Mouse (Mus musculus): ENCODE measurements at regions not wholly inside any gene's neighbourhood (a gene's known extent, or its start where the extent isn't known, plus 50 kb on each side); places are given as distances from the start of the nearest gene placed in this dataset.

DNA sequence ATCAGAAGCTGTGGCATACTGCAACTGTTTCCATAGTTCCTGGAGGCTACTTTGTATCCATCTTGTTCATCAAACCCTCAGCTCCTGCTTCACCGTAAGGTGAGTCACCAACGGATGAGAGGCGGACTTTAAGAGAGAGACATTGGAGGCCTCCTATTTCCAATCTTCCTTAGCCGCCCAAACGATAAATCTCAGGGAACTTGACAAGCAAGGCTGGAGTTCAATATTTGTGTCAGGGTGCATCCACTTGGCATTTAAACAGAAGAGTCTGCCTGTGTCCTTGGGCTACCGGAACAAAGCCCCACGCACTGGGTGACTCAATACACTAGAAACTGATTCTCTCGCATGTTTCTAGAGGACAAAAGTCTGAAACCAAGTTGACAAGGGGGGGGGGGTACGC, 76.1 kb upstream of the Rasgrf1 start:
- no peak overlapping the region for H3K4me2 ChIP-seq (replicated peaks; ENCODE audit: low read depth, low read length)
- H3K9ac ChIP-seq (replicated peaks; ENCODE audit: low read length), result no peak overlapping the region
- WGBS, result 76% methylated on average over 9 of the region's 9 CpGs
- no peaks in the 10 kb centered on the region for H3K27me3 ChIP-seq (ENCODE audit: insufficient read depth, low read length)
- no peak for ATAC-seq (ENCODE audit: low FRiP score, low TSS enrichment)
- no peaks in the 10 kb centered on the region for H3K36me3 ChIP-seq (ENCODE audit: insufficient read depth, low read length)
- no peaks in the 10 kb centered on the region for H3K9me3 ChIP-seq (ENCODE audit: low read length)
- no peak overlapping the region for H3K27ac ChIP-seq (ENCODE audit: low read length)
- H3K4me3 ChIP-seq (ENCODE audit: low read length), result no peak overlapping the region
- no peaks in the 10 kb centered on the region for H3K4me1 ChIP-seq (ENCODE audit: insufficient read depth, low read length)

DNA sequence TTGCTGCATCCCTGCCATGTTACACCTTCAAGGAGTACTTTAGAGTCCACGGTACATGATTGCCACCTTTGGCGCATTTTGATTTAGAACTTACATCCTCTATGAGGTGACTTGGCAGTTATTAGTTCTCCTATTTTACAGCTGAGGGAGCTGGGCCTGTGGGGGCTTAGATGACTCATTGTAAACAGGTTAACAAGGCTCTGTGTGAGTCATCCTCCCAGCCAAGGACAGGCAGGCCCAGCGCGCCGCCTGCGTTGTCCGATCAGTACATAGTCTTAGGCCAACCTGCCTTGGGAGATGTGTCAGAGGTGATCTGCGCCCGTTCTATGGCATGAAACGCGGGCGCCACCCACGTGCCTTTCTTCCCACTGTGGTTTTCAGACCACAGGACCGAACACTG, 77.9 kb upstream of the Rasgrf1 start:
- H3K4me3 ChIP-seq (ENCODE audit: low read length), result no peak overlapping the region
- no peaks in the 10 kb centered on the region for H3K9me3 ChIP-seq (ENCODE audit: low read length)
- no peaks in the 10 kb centered on the region for H3K4me1 ChIP-seq (ENCODE audit: insufficient read depth, low read length)
- no peaks in the 10 kb centered on the region for H3K27me3 ChIP-seq (ENCODE audit: insufficient read depth, low read length)
- 85% methylated on average over 14 of the region's 14 CpGs for WGBS
- no peak overlapping the region for H3K9ac ChIP-seq (replicated peaks; ENCODE audit: low read length)
- ATAC-seq (ENCODE audit: low FRiP score, low TSS enrichment), result no peak
- no peak overlapping the region for H3K27ac ChIP-seq (ENCODE audit: low read length)
- H3K36me3 ChIP-seq (ENCODE audit: insufficient read depth, low read length), result no peaks in the 10 kb centered on the region
- H3K4me2 ChIP-seq (replicated peaks; ENCODE audit: low read depth, low read length), result no peak overlapping the region

DNA sequence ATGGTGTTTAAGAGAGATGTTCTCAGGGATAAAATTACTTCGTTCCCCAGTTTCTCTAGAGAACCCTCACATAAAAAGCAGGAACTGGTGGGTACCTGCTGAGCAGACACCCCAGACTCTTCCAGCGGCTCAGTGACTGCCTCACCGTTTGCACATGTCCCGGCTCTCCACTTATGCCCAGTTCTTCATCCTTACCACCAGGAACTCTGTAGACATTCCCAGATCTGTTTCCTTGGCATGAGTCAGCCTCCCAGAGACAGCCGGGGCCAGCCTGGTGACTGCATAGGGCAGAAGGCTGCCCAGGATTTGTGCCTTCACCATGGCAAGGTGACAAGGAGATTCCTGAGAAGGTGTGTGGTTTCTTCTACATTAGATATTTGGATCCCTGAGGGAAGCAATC, 81.6 kb upstream of the Rasgrf1 start:
- Histone ChIP-seq H3K36me3 (ENCODE audit: insufficient read depth, low read length) (no peaks in the 10 kb centered on the region), H3K4me3 (ENCODE audit: low read length) (no peak overlapping the region), H3K9me3 (ENCODE audit: low read length) (no peaks in the 10 kb centered on the region), H3K4me1 (ENCODE audit: insufficient read depth, low read length) (no peaks in the 10 kb centered on the region), H3K9ac (replicated peaks; ENCODE audit: low read length) (no peak overlapping the region), H3K27me3 (ENCODE audit: insufficient read depth, low read length) (no peaks in the 10 kb centered on the region), H3K27ac (ENCODE audit: low read length) (no peak overlapping the region), H3K4me2 (replicated peaks; ENCODE audit: low read depth, low read length) (no peak overlapping the region)
- ATAC-seq (ENCODE audit: low FRiP score, low TSS enrichment), result no peak
- WGBS, result 91% methylated on average over 5 of the region's 5 CpGs

DNA sequence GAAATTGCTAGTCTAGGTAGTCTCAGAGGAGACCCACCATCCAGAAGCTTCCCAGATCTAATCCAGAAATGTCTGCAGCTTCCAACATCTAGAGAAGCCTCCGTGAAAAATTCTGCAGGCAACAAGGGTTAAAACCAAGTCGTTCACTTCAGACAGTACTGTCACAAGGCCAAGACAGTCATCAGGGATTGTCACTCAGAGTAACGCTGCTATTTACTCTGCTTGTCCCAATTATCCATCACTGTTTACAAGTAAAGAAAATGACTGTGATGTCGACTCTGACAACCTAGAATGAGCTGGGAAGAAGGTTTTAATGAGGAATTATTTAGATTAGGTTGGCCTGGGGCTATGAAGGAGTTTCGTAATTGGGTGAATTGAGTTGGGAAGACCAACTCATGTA, 82.1 kb upstream of the Rasgrf1 start:
- Histone ChIP-seq H3K9ac (replicated peaks; ENCODE audit: low read length) (no peak overlapping the region), H3K36me3 (ENCODE audit: insufficient read depth, low read length) (no peaks in the 10 kb centered on the region), H3K4me2 (replicated peaks; ENCODE audit: low read depth, low read length) (peak overlapping the region; percentile 45), H3K9me3 (ENCODE audit: low read length) (no peaks in the 10 kb centered on the region), H3K4me1 (ENCODE audit: insufficient read depth, low read length) (no peaks in the 10 kb centered on the region), H3K4me3 (ENCODE audit: low read length) (no peak overlapping the region; the same call in 1 of the 2 replicates), H3K27me3 (ENCODE audit: insufficient read depth, low read length) (no peaks in the 10 kb centered on the region), H3K27ac (ENCODE audit: low read length) (no peak overlapping the region)
- ATAC-seq (ENCODE audit: low FRiP score, low TSS enrichment), result no peak
- WGBS, result 53% methylated on average over 5 of the region's 5 CpGs

DNA sequence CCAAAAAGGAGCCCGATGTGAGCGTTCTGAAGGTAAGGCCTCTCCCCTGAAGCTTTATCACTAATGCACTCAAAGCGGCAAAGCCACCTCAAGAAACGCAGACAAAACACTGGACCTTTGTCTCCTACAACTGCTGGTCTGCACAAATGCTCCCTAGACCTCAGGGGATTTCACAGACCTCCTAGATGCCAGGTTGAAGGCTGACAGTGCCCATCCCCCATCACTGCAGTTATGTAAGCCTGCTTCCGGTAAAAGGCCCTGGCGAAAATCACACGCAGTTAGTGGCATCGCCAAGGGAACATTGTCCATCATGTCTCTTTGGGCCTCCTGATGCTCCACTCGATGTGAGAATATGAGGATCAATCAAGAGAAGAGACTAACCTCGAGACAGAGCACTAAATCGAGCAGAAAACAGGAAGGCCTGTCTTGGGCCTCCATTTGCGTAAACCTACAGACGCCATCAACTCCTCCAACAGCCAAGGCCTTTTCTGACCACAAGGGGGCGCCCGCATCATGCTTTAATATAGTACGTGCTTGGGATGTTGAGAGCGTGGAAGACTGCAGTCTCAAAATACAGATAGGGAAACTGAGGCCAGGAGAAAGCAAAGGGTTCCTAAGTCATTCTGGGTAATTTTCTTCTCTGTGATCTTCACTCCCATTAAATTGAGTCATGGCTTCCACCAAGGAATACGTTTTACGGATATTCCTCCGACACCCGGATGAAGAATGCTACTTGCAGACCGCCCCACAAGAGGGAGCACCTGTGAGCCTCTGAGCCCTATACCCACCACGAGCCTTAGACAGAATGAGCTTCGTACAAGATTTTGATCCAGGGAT, 82.8 kb upstream of the Rasgrf1 start:
- Histone ChIP-seq H3K4me2 (replicated peaks; ENCODE audit: low read depth, low read length) (peak overlapping the region; percentile 45), H3K4me1 (ENCODE audit: insufficient read depth, low read length) (no peaks in the 10 kb centered on the region), H3K4me3 (ENCODE audit: low read length) (peak overlapping the region; percentile 24), H3K9ac (replicated peaks; ENCODE audit: low read length) (no peak overlapping the region), H3K36me3 (ENCODE audit: insufficient read depth, low read length) (no peaks in the 10 kb centered on the region), H3K27me3 (ENCODE audit: insufficient read depth, low read length) (no peaks in the 10 kb centered on the region), H3K9me3 (ENCODE audit: low read length) (no peaks in the 10 kb centered on the region), H3K27ac (ENCODE audit: low read length) (no peak overlapping the region)
- WGBS, result 35% methylated on average over 24 of the region's 24 CpGs
- peak; percentile 92 for ATAC-seq (ENCODE audit: low FRiP score, low TSS enrichment)

- H3K9ac ChIP-seq (replicated peaks; ENCODE audit: low read length), result no peak overlapping the region
- H3K4me3 ChIP-seq (ENCODE audit: low read length), result no peak overlapping the region
- no peaks in the 10 kb centered on the region for H3K9me3 ChIP-seq (ENCODE audit: low read length)
- no peak overlapping the region for H3K4me2 ChIP-seq (replicated peaks; ENCODE audit: low read depth, low read length)
- no peaks in the 10 kb centered on the region for H3K36me3 ChIP-seq (ENCODE audit: insufficient read depth, low read length)
- no peaks in the 10 kb centered on the region for H3K27me3 ChIP-seq (ENCODE audit: insufficient read depth, low read length)
- WGBS, result 86% methylated on average over 4 of the region's 4 CpGs
- H3K27ac ChIP-seq (ENCODE audit: low read length), result no peak overlapping the region
- H3K4me1 ChIP-seq (ENCODE audit: insufficient read depth, low read length), result no peaks in the 10 kb centered on the region
- ATAC-seq (ENCODE audit: low FRiP score, low TSS enrichment), result no peak
Measured at GRCm38 (mm10) chr9:89821853-89822243, 83.6 kb upstream of the Ankrd34c start.

DNA sequence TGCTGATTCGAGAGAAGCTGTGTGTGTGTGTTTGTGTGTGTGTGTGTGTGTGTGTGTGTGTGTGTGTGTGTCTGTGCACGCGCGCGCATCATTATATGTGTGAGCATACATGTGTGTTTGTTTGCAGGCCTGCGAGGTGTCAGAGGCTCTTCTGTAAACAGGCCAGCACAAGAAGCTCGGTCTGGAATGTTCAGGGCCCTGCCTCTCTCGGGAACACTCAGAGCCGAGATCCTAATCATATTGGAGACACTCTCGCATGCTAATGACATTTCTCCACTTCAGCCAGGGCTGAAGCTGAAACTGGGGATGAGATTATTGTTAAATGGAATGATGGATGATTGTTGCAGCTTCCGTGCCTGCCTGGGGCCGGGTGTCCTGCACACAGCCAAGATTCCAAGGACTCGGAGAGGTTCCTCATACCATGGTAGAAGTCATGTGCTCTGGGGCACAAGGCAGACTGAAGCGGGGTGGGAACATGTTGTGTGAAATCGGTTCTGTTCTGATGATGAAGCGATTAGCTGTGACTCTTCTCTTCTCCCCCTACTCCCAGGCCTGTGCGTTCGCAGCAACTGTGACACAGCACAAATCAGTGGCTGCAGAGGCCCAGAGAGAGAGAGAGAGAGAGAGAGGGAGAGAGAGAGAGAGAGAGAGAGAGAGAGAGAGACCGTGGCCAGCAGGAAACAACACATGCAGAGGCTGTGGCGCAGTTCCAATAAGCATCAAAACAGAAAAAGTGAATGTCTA, 83.0 kb upstream of the Ankrd34c start:
- Histone ChIP-seq H3K9me3 (ENCODE audit: low read length) (no peaks in the 10 kb centered on the region), H3K9ac (replicated peaks; ENCODE audit: low read length) (no peak overlapping the region), H3K4me2 (replicated peaks; ENCODE audit: low read depth, low read length) (no peak overlapping the region), H3K27me3 (ENCODE audit: insufficient read depth, low read length) (no peaks in the 10 kb centered on the region), H3K4me1 (ENCODE audit: insufficient read depth, low read length) (no peaks in the 10 kb centered on the region), H3K36me3 (ENCODE audit: insufficient read depth, low read length) (no peaks in the 10 kb centered on the region), H3K27ac (ENCODE audit: low read length) (no peak overlapping the region), H3K4me3 (ENCODE audit: low read length) (no peak overlapping the region)
- ATAC-seq (ENCODE audit: low FRiP score, low TSS enrichment), result no peak
- WGBS, result 65% methylated on average over 20 of the region's 20 CpGs

- Histone ChIP-seq H3K9ac (replicated peaks; ENCODE audit: low read length) (no peak overlapping the region), H3K27ac (ENCODE audit: low read length) (no peak overlapping the region), H3K36me3 (ENCODE audit: insufficient read depth, low read length) (no peaks in the 10 kb centered on the region), H3K4me1 (ENCODE audit: insufficient read depth, low read length) (no peaks in the 10 kb centered on the region), H3K4me2 (replicated peaks; ENCODE audit: low read depth, low read length) (no peak overlapping the region), H3K9me3 (ENCODE audit: low read length) (no peaks in the 10 kb centered on the region), H3K4me3 (ENCODE audit: low read length) (no peak overlapping the region), H3K27me3 (ENCODE audit: insufficient read depth, low read length) (no peaks in the 10 kb centered on the region)
- no peak for ATAC-seq (ENCODE audit: low FRiP score, low TSS enrichment)
- WGBS, result 62% methylated on average over 8 of the region's 8 CpGs
Measured at GRCm38 (mm10) chr9:89813616-89814318, 75.5 kb upstream of the Ankrd34c start.

- WGBS, result 62% methylated on average over 6 of the region's 6 CpGs
- ATAC-seq (ENCODE audit: low FRiP score, low TSS enrichment), result no peak
- Histone ChIP-seq H3K9me3 (ENCODE audit: low read length) (no peaks in the 10 kb centered on the region), H3K9ac (replicated peaks; ENCODE audit: low read length) (no peak overlapping the region), H3K36me3 (ENCODE audit: insufficient read depth, low read length) (no peaks in the 10 kb centered on the region), H3K27me3 (ENCODE audit: insufficient read depth, low read length) (no peaks in the 10 kb centered on the region), H3K4me2 (replicated peaks; ENCODE audit: low read depth, low read length) (no peak overlapping the region), H3K27ac (ENCODE audit: low read length) (no peak overlapping the region), H3K4me1 (ENCODE audit: insufficient read depth, low read length) (no peaks in the 10 kb centered on the region), H3K4me3 (ENCODE audit: low read length) (no peak overlapping the region)
Measured at GRCm38 (mm10) chr9:89807381-89807780, 69.1 kb upstream of the Ankrd34c start.

DNA sequence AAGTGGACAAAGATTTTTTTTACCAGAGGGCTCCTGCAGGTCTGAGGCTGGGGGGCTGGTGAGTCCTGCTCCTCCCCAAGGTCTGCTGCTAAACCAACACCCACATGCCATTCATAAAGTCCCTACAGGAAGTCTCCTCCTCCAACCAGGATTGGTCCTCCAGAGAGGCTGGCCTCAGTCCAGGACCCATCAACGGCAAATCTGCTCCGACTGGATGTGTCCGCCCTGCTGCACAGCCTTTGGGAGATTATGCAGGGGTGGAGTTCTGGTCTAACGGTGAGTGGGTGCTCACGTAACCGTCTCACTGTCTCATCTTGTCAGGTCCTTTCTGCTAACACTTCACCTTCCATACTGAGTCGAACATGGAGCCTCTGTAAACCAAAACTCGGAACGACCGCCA, 64.4 kb upstream of the Ankrd34c start:
- ATAC-seq (ENCODE audit: low FRiP score, low TSS enrichment), result no peak
- Histone ChIP-seq H3K9ac (replicated peaks; ENCODE audit: low read length) (no peak overlapping the region), H3K4me2 (replicated peaks; ENCODE audit: low read depth, low read length) (no peak overlapping the region)

More for the DNA sequence above, 64.4 kb upstream of the Ankrd34c start:
- Histone ChIP-seq H3K36me3 (ENCODE audit: insufficient read depth, low read length) (no peaks in the 10 kb centered on the region), H3K27me3 (ENCODE audit: insufficient read depth, low read length) (no peaks in the 10 kb centered on the region), H3K4me1 (ENCODE audit: insufficient read depth, low read length) (no peaks in the 10 kb centered on the region), H3K27ac (ENCODE audit: low read length) (no peak overlapping the region), H3K9me3 (ENCODE audit: low read length) (no peaks in the 10 kb centered on the region), H3K4me3 (ENCODE audit: low read length) (no peak overlapping the region)
- 72% methylated on average over 10 of the region's 10 CpGs for WGBS

Measured in kidney, embryonic 16.5 days (tissue).